Mouse (Mus musculus) myocyte (in vitro differentiated cells): ENCODE results near the gene 1700020N01Rik. TPM values are rescaled to one million over a fixed set of nuclear protein-coding genes. Genes with fewer than 3 reads are reported as not detected.

Experiments used
- H3K27me3 ChIP-seq: one replicate; pipeline ENCODE4 v1.6.1; 2011; ENCODE audit not compliant: control insufficient read depth, insufficient read depth, insufficient read length
- H3K36me3 ChIP-seq: one replicate; pipeline ENCODE4 v1.6.1; 2011; ENCODE audit not compliant: control insufficient read depth, insufficient read depth
- H3K4me2 ChIP-seq: one replicate; pipeline ENCODE4 v1.6.1; 2011; ENCODE audit warnings: low read depth, control low read depth
- H3K4me3 ChIP-seq: one replicate; pipeline ENCODE4 v1.5.1; 2011; ENCODE audit warnings: mild to moderate bottlenecking, control low read depth, moderate library complexity
- H3K79me2 ChIP-seq: one replicate; pipeline ENCODE4 v1.6.1; 2011; ENCODE audit not compliant: control insufficient read depth, insufficient read depth
- H3ac ChIP-seq: one replicate; pipeline ENCODE4 v1.6.1; 2011; ENCODE audit not compliant: control insufficient read depth, insufficient read length
- CEBPB ChIP-seq: IDR thresholded peaks from 2 replicates; pipeline ENCODE4 v1.6.1; 2011; ENCODE audit warnings: mild to moderate bottlenecking, moderate library complexity; ENCODE audit not compliant: poor library complexity, insufficient read depth, severe bottlenecking
- E2F4 ChIP-seq: IDR thresholded peaks from one replicate; pipeline ENCODE4 v1.6.1; 2011; ENCODE audit warnings: mild to moderate bottlenecking, control low read depth, moderate library complexity; ENCODE audit not compliant: insufficient read depth
- MAX ChIP-seq: IDR thresholded peaks from one replicate; pipeline ENCODE4 v1.6.1; 2011; ENCODE audit warnings: low read depth, mild to moderate bottlenecking, control low read depth
- MYOD1 ChIP-seq, 3 experiments: IDR thresholded peaks; one replicate each; pipeline ENCODE4 v1.6.1; 2011; ENCODE audit warnings: control low read depth in 2 of 3, low read depth in 2 of 3, mild to moderate bottlenecking in 2 of 3, moderate library complexity in 1 of 3; ENCODE audit not compliant: insufficient read length in 2 of 3, control insufficient read depth in 1 of 3
- MYOG ChIP-seq, 3 experiments: IDR thresholded peaks; one replicate each; pipeline ENCODE4 v1.6.1; 2011; ENCODE audit warnings: control low read depth in 2 of 3, low read depth in 2 of 3, mild to moderate bottlenecking in 2 of 3; ENCODE audit not compliant: insufficient read length in 2 of 3, control insufficient read depth in 1 of 3, insufficient read depth in 1 of 3
- POLR2A ChIP-seq: IDR thresholded peaks from one replicate; pipeline ENCODE4 v1.6.1; 2011; ENCODE audit warnings: low read depth, mild to moderate bottlenecking, control low read depth, moderate library complexity; ENCODE audit not compliant: insufficient read length
- POLR2AphosphoS2 ChIP-seq: IDR thresholded peaks from one replicate; pipeline ENCODE4 v1.6.1; 2011; ENCODE audit warnings: low read depth, control low read depth; ENCODE audit not compliant: insufficient read length
- REST ChIP-seq: IDR thresholded peaks from one replicate; pipeline ENCODE4 v1.6.1; 2011; ENCODE audit warnings: mild to moderate bottlenecking, control low read depth, moderate library complexity; ENCODE audit not compliant: insufficient read depth, insufficient read length
- SRF ChIP-seq: IDR thresholded peaks from one replicate; pipeline ENCODE4 v1.6.1; 2011; ENCODE audit warnings: low read depth; ENCODE audit not compliant: control insufficient read depth, insufficient read length
- TCF12 ChIP-seq: IDR thresholded peaks from one replicate; pipeline ENCODE4 v1.6.1; 2011; ENCODE audit warnings: mild to moderate bottlenecking, control low read depth; ENCODE audit not compliant: poor library complexity, insufficient read depth, severe bottlenecking
- TCF3 ChIP-seq: IDR thresholded peaks from one replicate; pipeline ENCODE4 v1.6.1; 2011; ENCODE audit warnings: low read depth, control low read depth; ENCODE audit not compliant: insufficient read length
- USF1 ChIP-seq: IDR thresholded peaks from one replicate; pipeline ENCODE4 v1.6.1; 2011; ENCODE audit warnings: low read depth, mild to moderate bottlenecking, control low read depth, moderate library complexity
- polyA plus RNA-seq: library from polyadenylated mRNA; unstranded; fragments of >200 nt; fragmentation: generic; extraction: Trizol; gene quantifications from one replicate; pipeline ENCODE4 v1.2.1, GENCODE M21; 2012; ENCODE audit warnings: missing spikeins

Gene 1700020N01Rik
- polyA plus RNA-seq, 1 experiment: not detected

DNA sequence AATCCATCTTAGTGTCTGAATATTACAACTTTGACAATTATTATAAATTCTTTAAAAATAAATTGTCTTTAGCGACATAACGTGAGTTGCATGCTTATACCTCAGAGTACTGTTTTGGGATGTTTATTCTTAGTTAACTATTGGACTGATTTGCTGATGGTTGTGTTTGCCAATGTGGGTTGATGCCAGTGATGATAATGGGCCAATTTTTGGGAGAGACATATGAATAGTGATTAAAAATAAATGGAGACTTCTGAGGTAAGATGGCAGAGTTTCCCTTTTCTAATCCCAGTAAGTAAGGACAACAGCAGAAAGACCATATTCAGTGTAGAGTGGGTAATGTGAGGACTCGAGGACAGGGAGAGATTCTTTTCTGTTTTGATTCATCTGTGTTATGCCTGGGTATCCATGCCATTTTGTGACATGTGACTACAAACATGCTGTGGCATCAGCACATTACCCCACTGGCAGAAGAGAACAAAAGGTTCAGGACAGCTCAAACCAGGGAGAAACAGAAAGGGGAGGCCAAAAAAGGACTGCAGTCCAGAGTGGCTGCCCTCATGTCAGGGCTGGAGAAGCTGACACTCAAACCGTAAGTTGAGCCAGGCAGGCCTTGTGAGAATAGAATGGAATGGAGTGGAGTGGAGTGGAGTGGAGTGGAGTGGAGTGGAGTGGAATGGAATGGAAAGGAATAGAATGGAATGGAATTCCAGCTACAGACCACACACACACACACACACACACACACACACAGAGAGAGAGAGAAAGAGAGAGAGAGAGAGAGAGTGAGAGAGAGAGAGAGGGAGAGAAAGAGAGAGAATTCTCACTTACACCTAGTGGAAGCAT is 4.7 kb upstream of the 1700020N01Rik start:
- no peaks in the 10 kb centered on the region for H3K36me3 ChIP-seq
- no peak overlapping the region for H3ac ChIP-seq
- H3K4me2 ChIP-seq: no peak overlapping the region
- H3K4me3 ChIP-seq: no peak overlapping the region
- H3K79me2 ChIP-seq: no peaks in the 10 kb centered on the region
- H3K27me3 ChIP-seq: no peaks in the 10 kb centered on the region
- no peak for TF ChIP-seq TCF12
- no peak for TF ChIP-seq MYOD1 (IDR thresholded peaks at IDR 0.05; ENCODE audit: control insufficient read depth in 1 of 3, insufficient read length in 2 of 3, low read depth in 2 of 3)
- TF ChIP-seq TCF3: no peak
- no peak for TF ChIP-seq POLR2A
- no peak for TF ChIP-seq REST
- no peak for TF ChIP-seq CEBPB
- TF ChIP-seq POLR2AphosphoS2: no peak
- TF ChIP-seq SRF: no peak
- no peak for TF ChIP-seq MYOG (IDR thresholded peaks at IDR 0.05; ENCODE audit: control insufficient read depth in 1 of 3, insufficient read depth in 1 of 3, insufficient read length in 2 of 3, low read depth in 2 of 3)
- no peak for TF ChIP-seq E2F4
- no peak for TF ChIP-seq USF1
- no peak for TF ChIP-seq MAX

DNA sequence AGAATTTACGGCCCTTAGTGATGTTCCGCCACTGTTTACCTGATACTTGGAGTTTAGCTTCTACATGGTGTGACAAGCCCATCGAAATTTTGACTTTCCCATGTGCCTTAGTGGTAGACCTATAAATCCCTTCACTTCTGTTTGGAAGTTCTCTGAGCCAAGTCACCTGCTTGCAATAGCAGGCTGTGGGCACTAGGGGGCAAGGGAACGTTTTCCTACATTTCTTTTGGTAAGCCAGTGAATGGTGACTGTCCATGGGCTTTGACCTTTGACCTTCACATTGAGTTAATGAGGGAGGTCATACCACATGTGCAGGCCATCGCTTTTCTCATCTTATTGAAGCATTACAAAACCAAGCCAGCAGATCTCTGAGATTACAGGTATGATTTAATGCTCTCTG is 8.0 kb downstream of the 1700020N01Rik start:
- no peak overlapping the region for H3K4me2 ChIP-seq
- no peaks in the 10 kb centered on the region for H3K27me3 ChIP-seq
- TF ChIP-seq SRF (no peak), USF1 (no peak), REST (no peak), TCF12 (no peak), POLR2AphosphoS2 (no peak), E2F4 (no peak), MYOD1 (IDR thresholded peaks at IDR 0.05; ENCODE audit: control insufficient read depth in 1 of 3, insufficient read length in 2 of 3, low read depth in 2 of 3) (no peak)
- H3K79me2 ChIP-seq: no peaks in the 10 kb centered on the region
- H3K4me3 ChIP-seq: no peak overlapping the region
- no peak overlapping the region for H3ac ChIP-seq
- H3K36me3 ChIP-seq: no peaks in the 10 kb centered on the region

DNA sequence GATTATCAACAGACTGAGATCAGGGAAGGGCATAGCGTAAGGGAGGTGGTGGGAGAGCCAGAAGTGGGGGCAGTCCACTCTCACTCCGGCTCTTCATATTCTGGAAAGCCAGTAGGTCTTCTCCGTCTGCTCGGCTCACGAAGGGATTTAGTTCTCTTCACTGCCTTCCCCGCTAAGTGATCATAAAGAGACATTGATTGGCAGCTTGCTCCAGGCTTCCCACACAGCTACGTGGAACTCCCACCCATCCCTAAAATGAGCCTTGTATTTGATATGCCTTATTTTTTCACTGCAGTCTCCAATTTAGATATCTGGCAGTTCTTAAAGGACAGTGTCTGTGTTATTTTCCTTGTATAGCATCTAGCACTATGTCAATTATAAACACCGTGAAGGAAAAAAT is 11.5 kb downstream of the 1700020N01Rik start:
- Histone ChIP-seq H3K27me3 (no peaks in the 10 kb centered on the region), H3K4me3 (no peak overlapping the region)
- TF ChIP-seq TCF12 (no peak), USF1 (no peak), MYOD1 (IDR thresholded peaks at IDR 0.05; ENCODE audit: control insufficient read depth in 1 of 3, insufficient read length in 2 of 3, low read depth in 2 of 3) (no peak), POLR2A (no peak), REST (no peak), E2F4 (no peak), MYOG (IDR thresholded peaks at IDR 0.05; ENCODE audit: control insufficient read depth in 1 of 3, insufficient read depth in 1 of 3, insufficient read length in 2 of 3, low read depth in 2 of 3) (no peak), SRF (no peak), CEBPB (no peak), TCF3 (no peak)

DNA sequence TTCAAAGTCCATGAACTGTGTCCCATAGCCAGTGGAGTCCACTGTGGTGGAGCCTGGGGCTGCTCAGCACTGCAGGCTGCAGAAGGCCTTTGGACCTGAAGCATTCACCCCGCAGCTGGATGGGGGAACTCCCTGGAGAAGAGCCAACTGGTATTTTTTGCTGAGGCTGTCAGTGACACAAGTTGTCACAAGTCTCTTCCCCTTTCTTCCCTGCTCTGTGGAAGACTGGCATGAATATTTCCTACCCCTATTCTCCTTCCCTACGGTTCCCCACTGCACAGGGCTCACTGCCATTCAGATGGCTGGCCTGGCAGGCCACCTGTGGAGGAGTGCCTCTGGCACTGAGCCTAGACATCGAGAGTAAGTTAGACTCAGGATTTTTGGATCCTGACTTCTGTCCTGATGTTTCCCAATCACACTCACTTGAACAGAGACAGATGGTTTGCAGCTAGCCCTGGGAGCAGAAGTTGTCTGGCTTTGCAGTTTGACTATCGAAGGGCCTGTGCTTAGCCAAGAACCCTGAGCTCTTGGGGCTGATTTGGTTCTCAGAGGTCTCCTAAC is 12.1 kb downstream of the 1700020N01Rik start:
- Histone ChIP-seq H3K79me2 (no peaks in the 10 kb centered on the region), H3K27me3 (no peaks in the 10 kb centered on the region), H3K36me3 (no peaks in the 10 kb centered on the region), H3K4me2 (no peak overlapping the region), H3K4me3 (no peak overlapping the region), H3ac (no peak overlapping the region)
- TF ChIP-seq MYOD1 (IDR thresholded peaks at IDR 0.05; ENCODE audit: control insufficient read depth in 1 of 3, insufficient read length in 2 of 3, low read depth in 2 of 3): no peak
- no peak for TF ChIP-seq USF1
- TF ChIP-seq MAX: no peak
- TF ChIP-seq POLR2AphosphoS2: no peak
- TF ChIP-seq CEBPB: no peak
- no peak for TF ChIP-seq TCF12
- no peak for TF ChIP-seq POLR2A
- no peak for TF ChIP-seq REST
- TF ChIP-seq E2F4: no peak
- no peak for TF ChIP-seq TCF3
- TF ChIP-seq SRF: no peak
- TF ChIP-seq MYOG (IDR thresholded peaks at IDR 0.05; ENCODE audit: control insufficient read depth in 1 of 3, insufficient read depth in 1 of 3, insufficient read length in 2 of 3, low read depth in 2 of 3): no peak

More for the DNA sequence above, 11.5 kb downstream of the 1700020N01Rik start:
- Histone ChIP-seq H3K4me2 (no peak overlapping the region), H3K79me2 (no peaks in the 10 kb centered on the region), H3K36me3 (no peaks in the 10 kb centered on the region), H3ac (no peak overlapping the region)
